Mouse (Mus musculus): ENCODE measurements at regions not wholly inside any gene's neighbourhood (a gene's known extent, or its start where the extent isn't known, plus 50 kb on each side); places are given as distances from the start of the nearest gene placed in this dataset.
A peak's percentile ranks its signal among the peaks of the same experiment; 100 is the strongest.

- Histone ChIP-seq H3K36me3 (ENCODE audit: control insufficient read depth, insufficient read depth, low read length) (no peaks in the 10 kb centered on the region), H3K4me3 (no peak overlapping the region), H3K27me3 (ENCODE audit: control insufficient read depth, insufficient read depth, low read length) (no peaks in the 10 kb centered on the region), H3K79me2 (replicated peaks; ENCODE audit: control insufficient read depth, insufficient read depth, low read length) (no peaks in the 10 kb centered on the region), H3K4me1 (ENCODE audit: control insufficient read depth, insufficient read depth, low read length) (no peaks in the 10 kb centered on the region), H3K27ac (no peak overlapping the region), H3K9ac (ENCODE audit: low read depth, low read length) (no peak overlapping the region)
- 67% methylated on average over 7 of the region's 7 CpGs for WGBS
- no peak for DNase-seq
- intact Hi-C loops (cut with DNase I): no loop called here
- no peak for TF ChIP-seq POLR2A (IDR thresholded peaks at IDR 0.05; ENCODE audit: insufficient read depth, low read depth, low read length)
- TF ChIP-seq CTCF (IDR thresholded peaks at IDR 0.05): no peak
- TF ChIP-seq EP300 (IDR thresholded peaks at IDR 0.05; ENCODE audit: insufficient read depth, low read depth, low read length): no peak
Observed at GRCm38 (mm10) chr4:33687434-33687833, 237.0 kb upstream of the Cnr1 start.

- H3K27me3 ChIP-seq (ENCODE audit: control insufficient read depth, insufficient read depth, low read length): no peaks in the 10 kb centered on the region
- no peak for TF ChIP-seq EP300 (IDR thresholded peaks at IDR 0.05; ENCODE audit: insufficient read depth, low read depth, low read length)
- TF ChIP-seq CTCF (IDR thresholded peaks at IDR 0.05): no peak
- no peak for TF ChIP-seq POLR2A (IDR thresholded peaks at IDR 0.05; ENCODE audit: insufficient read depth, low read depth, low read length)
- WGBS: 78% methylated on average over 4 of the region's 4 CpGs
- intact Hi-C loops (cut with DNase I): no loop called here
- DNase-seq: no peak
- no peaks in the 10 kb centered on the region for H3K79me2 ChIP-seq (replicated peaks; ENCODE audit: control insufficient read depth, insufficient read depth, low read length)
- H3K4me1 ChIP-seq (ENCODE audit: control insufficient read depth, insufficient read depth, low read length): no peaks in the 10 kb centered on the region
- H3K27ac ChIP-seq: no peak overlapping the region
- no peak overlapping the region for H3K4me3 ChIP-seq
- H3K9ac ChIP-seq (ENCODE audit: low read depth, low read length): no peak overlapping the region
- H3K36me3 ChIP-seq (ENCODE audit: control insufficient read depth, insufficient read depth, low read length): no peaks in the 10 kb centered on the region
Observed at GRCm38 (mm10) chr4:33693441-33693840, 231.0 kb upstream of the Cnr1 start.

GRCm38 (mm10) chr4:33696969-33697368, 227.4 kb upstream of the Cnr1 start:
- no peaks in the 10 kb centered on the region for H3K4me1 ChIP-seq (ENCODE audit: control insufficient read depth, insufficient read depth, low read length)
- H3K36me3 ChIP-seq (ENCODE audit: control insufficient read depth, insufficient read depth, low read length): no peaks in the 10 kb centered on the region
- TF ChIP-seq EP300 (IDR thresholded peaks at IDR 0.05; ENCODE audit: insufficient read depth, low read depth, low read length) (no peak), CTCF (IDR thresholded peaks at IDR 0.05) (no peak), POLR2A (IDR thresholded peaks at IDR 0.05; ENCODE audit: insufficient read depth, low read depth, low read length) (no peak)
- no peaks in the 10 kb centered on the region for H3K27me3 ChIP-seq (ENCODE audit: control insufficient read depth, insufficient read depth, low read length)
- H3K4me3 ChIP-seq: no peak overlapping the region
- WGBS: 81% methylated on average over 8 of the region's 8 CpGs
- no peak for DNase-seq
- intact Hi-C loops (cut with DNase I): no loop called here
- no peaks in the 10 kb centered on the region for H3K79me2 ChIP-seq (replicated peaks; ENCODE audit: control insufficient read depth, insufficient read depth, low read length)
- no peak overlapping the region for H3K27ac ChIP-seq
- H3K9ac ChIP-seq (ENCODE audit: low read depth, low read length): no peak overlapping the region

- Histone ChIP-seq H3K36me3 (ENCODE audit: control insufficient read depth, insufficient read depth, low read length) (no peaks in the 10 kb centered on the region), H3K79me2 (replicated peaks; ENCODE audit: control insufficient read depth, insufficient read depth, low read length) (no peaks in the 10 kb centered on the region), H3K9ac (ENCODE audit: low read depth, low read length) (no peak overlapping the region), H3K27me3 (ENCODE audit: control insufficient read depth, insufficient read depth, low read length) (no peaks in the 10 kb centered on the region), H3K4me1 (ENCODE audit: control insufficient read depth, insufficient read depth, low read length) (no peaks in the 10 kb centered on the region), H3K4me3 (no peak overlapping the region), H3K27ac (no peak overlapping the region)
- no peak for TF ChIP-seq CTCF (IDR thresholded peaks at IDR 0.05)
- no peak for TF ChIP-seq POLR2A (IDR thresholded peaks at IDR 0.05; ENCODE audit: insufficient read depth, low read depth, low read length)
- TF ChIP-seq EP300 (IDR thresholded peaks at IDR 0.05; ENCODE audit: insufficient read depth, low read depth, low read length): no peak
- intact Hi-C loops (cut with DNase I): no loop called here
- 69% methylated on average over 7 of the region's 7 CpGs for WGBS
- no peak for DNase-seq
Observed at GRCm38 (mm10) chr4:33702028-33702666, 222.2 kb upstream of the Cnr1 start.

- TF ChIP-seq CTCF (IDR thresholded peaks at IDR 0.05) (no peak), EP300 (IDR thresholded peaks at IDR 0.05; ENCODE audit: insufficient read depth, low read depth, low read length) (no peak), POLR2A (IDR thresholded peaks at IDR 0.05; ENCODE audit: insufficient read depth, low read depth, low read length) (no peak)
- Histone ChIP-seq H3K27ac (no peak overlapping the region), H3K9ac (ENCODE audit: low read depth, low read length) (no peak overlapping the region), H3K79me2 (replicated peaks; ENCODE audit: control insufficient read depth, insufficient read depth, low read length) (no peaks in the 10 kb centered on the region), H3K36me3 (ENCODE audit: control insufficient read depth, insufficient read depth, low read length) (no peaks in the 10 kb centered on the region), H3K27me3 (ENCODE audit: control insufficient read depth, insufficient read depth, low read length) (no peaks in the 10 kb centered on the region), H3K4me1 (ENCODE audit: control insufficient read depth, insufficient read depth, low read length) (no peaks in the 10 kb centered on the region), H3K4me3 (no peak overlapping the region)
- WGBS: 85% methylated on average over 6 of the region's 6 CpGs
- intact Hi-C loops (cut with DNase I): no loop called here
- DNase-seq: no peak
Observed at GRCm38 (mm10) chr4:33705722-33706121, 218.7 kb upstream of the Cnr1 start.

- intact Hi-C loops (cut with DNase I): no loop called here
- H3K79me2 ChIP-seq (replicated peaks; ENCODE audit: control insufficient read depth, insufficient read depth, low read length): no peaks in the 10 kb centered on the region
- DNase-seq: no peak
- H3K27ac ChIP-seq: no peak overlapping the region
- 47% methylated on average over 10 of the region's 10 CpGs for WGBS
- no peak overlapping the region for H3K9ac ChIP-seq (ENCODE audit: low read depth, low read length)
- H3K4me1 ChIP-seq (ENCODE audit: control insufficient read depth, insufficient read depth, low read length): no peaks in the 10 kb centered on the region
- no peaks in the 10 kb centered on the region for H3K36me3 ChIP-seq (ENCODE audit: control insufficient read depth, insufficient read depth, low read length)
- TF ChIP-seq CTCF (IDR thresholded peaks at IDR 0.05) (peak; percentile 26), EP300 (IDR thresholded peaks at IDR 0.05; ENCODE audit: insufficient read depth, low read depth, low read length) (no peak), POLR2A (IDR thresholded peaks at IDR 0.05; ENCODE audit: insufficient read depth, low read depth, low read length) (no peak)
- no peaks in the 10 kb centered on the region for H3K27me3 ChIP-seq (ENCODE audit: control insufficient read depth, insufficient read depth, low read length)
- H3K4me3 ChIP-seq: no peak overlapping the region
Observed at GRCm38 (mm10) chr4:33706785-33707184, 217.6 kb upstream of the Cnr1 start.
